Mouse (Mus musculus): ENCODE measurements around the gene Nipsnap1. TPM values are rescaled to one million over a fixed set of nuclear protein-coding genes. Genes with fewer than 3 reads are reported as not detected.
A peak's percentile ranks its signal among the peaks of the same experiment; 100 is the strongest.

The Nipsnap1 gene
- total and polyA plus RNA-seq, 3 experiments = 13.7 to 22.9 TPM; not detected in 1

DNA sequence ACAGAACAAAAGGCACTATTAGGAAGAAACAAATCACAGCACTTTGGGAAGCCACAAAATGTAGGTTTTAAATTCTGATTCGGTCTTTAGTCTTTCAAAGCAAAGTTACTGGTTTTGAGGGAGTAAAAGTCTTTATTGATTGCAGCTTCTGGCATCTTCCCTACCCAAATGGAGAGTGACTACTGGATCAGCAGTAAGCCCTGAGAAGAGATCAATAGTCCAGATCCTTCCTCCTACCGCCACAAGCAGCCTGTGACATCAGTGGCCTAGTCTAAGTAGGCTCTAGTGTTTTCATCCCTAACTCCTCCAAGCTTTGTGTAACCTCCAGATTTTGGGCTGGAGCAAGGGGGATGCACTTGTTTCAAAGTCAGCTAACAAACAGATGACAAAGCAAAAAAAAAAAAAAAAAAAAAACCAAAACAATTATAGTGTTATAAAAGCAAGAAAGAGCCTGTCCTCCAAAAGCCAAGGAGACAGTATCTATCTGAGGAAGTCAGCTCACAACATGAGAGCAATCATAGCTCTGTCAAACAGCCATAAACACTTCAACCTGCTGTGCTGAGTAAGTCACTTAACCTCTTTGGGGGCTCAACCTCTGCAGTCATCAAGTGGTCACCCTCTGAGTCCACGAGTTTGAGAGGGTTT is 40.3 kb upstream of the Nipsnap1 start:
- Histone ChIP-seq H3K4me3 (ENCODE audit: control insufficient read depth in 1 of 2, insufficient read depth in 1 of 2, low read depth in 2 of 2, low read length in 2 of 2) (no peak overlapping the region), H3K4me1 (ENCODE audit: control insufficient read depth in 1 of 2, insufficient read depth in 2 of 2, low read length in 2 of 2) (peaks cover 15 to 17% of the 10 kb centered on the region in 2 experiments)

DNA sequence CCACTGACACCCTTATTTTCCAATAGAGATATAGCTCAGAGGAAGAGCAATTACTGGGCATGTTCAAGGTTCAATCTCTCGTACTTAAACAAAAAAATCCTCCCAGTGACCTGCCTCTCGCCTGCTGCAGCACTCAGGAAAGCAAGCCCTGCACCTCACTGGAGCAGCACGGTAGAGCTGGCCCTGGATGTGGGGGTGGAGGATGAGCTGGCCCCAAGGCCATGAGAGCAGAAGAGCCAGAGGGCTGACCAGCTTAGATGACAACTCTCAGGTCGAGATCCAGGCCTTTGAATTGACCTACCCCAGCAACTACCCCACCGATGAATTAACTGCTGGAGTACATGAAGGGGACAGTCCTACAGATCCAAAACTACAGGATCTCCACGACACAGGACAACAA is 38.3 kb upstream of the Nipsnap1 start:
- H3K27me3 ChIP-seq (ENCODE audit: control insufficient read depth in 1 of 2, insufficient read depth in 2 of 2, low read length in 2 of 2) = no peaks in the 10 kb centered on the region
- no peak overlapping the region for H3K9ac ChIP-seq (ENCODE audit: control insufficient read depth, low read depth, low read length, poor library complexity, severe bottlenecking)
- H3K27ac ChIP-seq (ENCODE audit: control insufficient read depth, low read depth, low read length) = no peak overlapping the region
- TF ChIP-seq KAT2A (conservative IDR thresholded peaks at IDR 0.05; ENCODE audit: low read depth, low read length) (no peak), TAL1 (IDR thresholded peaks at IDR 0.05; ENCODE audit: low read length) (no peak), TBP (IDR thresholded peaks at IDR 0.05; ENCODE audit: low read depth, low read length) (no peak), HCFC1 (IDR thresholded peaks at IDR 0.05; ENCODE audit: low read depth, low read length) (no peak), USF2 (IDR thresholded peaks at IDR 0.05; ENCODE audit: borderline replicate concordance in 1 of 2, insufficient read depth in 1 of 2, low read depth in 1 of 2, low read length in 2 of 2) (no peak), ZMIZ1 (IDR thresholded peaks at IDR 0.05; ENCODE audit: low read depth, low read length) (no peak), SMC3 (IDR thresholded peaks at IDR 0.05; ENCODE audit: low read depth, low read length) (no peak), SIN3A (IDR thresholded peaks at IDR 0.05; ENCODE audit: low read length) (no peak), CHD2 (IDR thresholded peaks at IDR 0.05; ENCODE audit: low read length) (no peak), EP300 (IDR thresholded peaks at IDR 0.05; ENCODE audit: low read depth in 1 of 2, low read length in 2 of 2) (no peak), ZC3H11A (IDR thresholded peaks at IDR 0.05; ENCODE audit: low read depth, low read length) (no peak), JUND (IDR thresholded peaks at IDR 0.05; ENCODE audit: low read depth, low read length) (no peak)
- H3K4me3 ChIP-seq (ENCODE audit: control insufficient read depth in 1 of 2, insufficient read depth in 1 of 2, low read depth in 2 of 2, low read length in 2 of 2) = no peak overlapping the region
- peaks cover 0 to 24% of the 10 kb centered on the region in 2 experiments; a peak in 2 of 4 replicates for H3K36me3 ChIP-seq (ENCODE audit: control insufficient read depth in 1 of 2, insufficient read depth in 2 of 2, low read length in 2 of 2)
- no peak for DNase-seq (ENCODE audit: low read depth, low spot score)
- H3K79me2 ChIP-seq (ENCODE audit: control insufficient read depth, insufficient read depth, low read length, poor library complexity) = peaks cover 57% of the 10 kb centered on the region
- H3K4me1 ChIP-seq (ENCODE audit: control insufficient read depth in 1 of 2, insufficient read depth in 2 of 2, low read length in 2 of 2) = peaks cover 15 to 17% of the 10 kb centered on the region in 2 experiments
- no peaks in the 10 kb centered on the region for H3K9me3 ChIP-seq (replicated peaks; ENCODE audit: insufficient read depth, low read length)

More for the DNA sequence above, 40.3 kb upstream of the Nipsnap1 start:
- Histone ChIP-seq H3K27ac (ENCODE audit: control insufficient read depth, low read depth, low read length) (no peak overlapping the region), H3K27me3 (ENCODE audit: control insufficient read depth in 1 of 2, insufficient read depth in 2 of 2, low read length in 2 of 2) (no peaks in the 10 kb centered on the region), H3K79me2 (ENCODE audit: control insufficient read depth, insufficient read depth, low read length, poor library complexity) (peaks cover 50% of the 10 kb centered on the region), H3K9ac (ENCODE audit: control insufficient read depth, low read depth, low read length, poor library complexity, severe bottlenecking) (no peak overlapping the region), H3K9me3 (replicated peaks; ENCODE audit: insufficient read depth, low read length) (no peaks in the 10 kb centered on the region), H3K36me3 (ENCODE audit: control insufficient read depth in 1 of 2, insufficient read depth in 2 of 2, low read length in 2 of 2) (peaks cover 2 to 26% of the 10 kb centered on the region in 2 experiments; a peak in 3 of 4 replicates)
- TF ChIP-seq MEF2A (IDR thresholded peaks at IDR 0.05; ENCODE audit: extremely low read depth, insufficient replicate concordance, low read depth, low read length, poor library complexity, severe bottlenecking) (no peak), SIN3A (IDR thresholded peaks at IDR 0.05; ENCODE audit: low read length) (no peak), POLR2AphosphoS2 (IDR thresholded peaks at IDR 0.05; ENCODE audit: low read length) (no peak), ZNF384 (IDR thresholded peaks at IDR 0.05; ENCODE audit: low read depth, low read length) (peak; percentile 69)
- no peak for DNase-seq (ENCODE audit: low read depth, low spot score)
